Mouse (Mus musculus): Measurements from ENCODE around the gene Iscu. TPM values are rescaled to one million over a fixed set of nuclear protein-coding genes. Genes with fewer than 3 reads are reported as not detected.

The Iscu gene
- 112 and 124 TPM in 2 replicates for polyA plus RNA-seq (2015; fragmentation: Nextera tagmentation; extraction: Ambion mirVana)

- Histone ChIP-seq H3K36me3 (peaks cover 43% of the 10 kb centered on the region), H3K4me2 (peak within 1 kb of the TSS; percentile 96), H3K4me1 (replicated peaks) (peaks cover 28% of the 10 kb centered on the region), H3K4me3 (peak within 1 kb of the TSS; percentile 100), H3K9me3 (replicated peaks) (no peaks in the 10 kb centered on the region), H3K9ac (peak within 1 kb of the TSS; percentile 98), H3K27ac (peak within 1 kb of the TSS; percentile 97), H3K27me3 (no peaks in the 10 kb centered on the region)
- peak; percentile 90 for ATAC-seq (replicated peaks; ENCODE audit: insufficient number of reproducible peaks, insufficient read depth, low FRiP score, low read depth)
- under 1% methylated on average over 49 of the region's 49 CpGs for WGBS
Measured at GRCm38 (mm10) chr5:113772450-113772895, at the start of gene Iscu, which contains the start of gene Sart3. TSS of gene Iscu (plus strand) at chr5:113772748. TSS of gene Sart3 (minus strand) at chr5:113772510.

- no peak overlapping the region for H3K9ac ChIP-seq
- ATAC-seq (replicated peaks; ENCODE audit: insufficient number of reproducible peaks, insufficient read depth, low FRiP score, low read depth) = no peak
- WGBS = 21% methylated on average over 8 of the region's 8 CpGs
Measured at GRCm38 (mm10) chr5:113723567-113724237, 48.8 kb upstream of the Iscu start.

DNA sequence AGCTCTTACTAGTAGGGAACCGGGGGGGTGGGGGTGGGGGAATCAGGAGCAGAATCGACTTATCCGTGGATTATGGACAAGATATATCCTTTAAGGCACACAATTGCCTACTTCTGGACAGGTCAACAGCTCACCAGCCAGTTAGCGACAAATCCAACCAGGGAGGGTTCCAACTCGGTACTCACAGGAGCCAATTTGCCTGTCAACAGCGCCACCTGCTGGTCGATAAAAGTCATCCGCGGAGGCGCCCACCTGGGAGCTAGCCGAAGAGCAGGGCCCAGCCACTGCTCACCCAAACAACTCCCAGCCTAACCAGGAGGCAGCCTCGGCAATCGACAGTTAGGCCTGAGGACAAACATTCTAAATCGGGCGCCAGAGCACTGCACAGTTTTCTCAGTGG is 48.1 kb upstream of the Iscu start, which contains the start of gene 1700069L16Rik:
Gene 1700069L16Rik, minus strand, starts transcription at position 327 of the 400 bp plus-strand sequence.
- H3K9me3 ChIP-seq (replicated peaks) = no peaks in the 10 kb centered on the region
- no peak within 1 kb of the TSS for H3K27ac ChIP-seq
- H3K4me3 ChIP-seq = no peak within 1 kb of the TSS
- H3K4me1 ChIP-seq (replicated peaks) = no peaks in the 10 kb centered on the region
- H3K36me3 ChIP-seq = no peaks in the 10 kb centered on the region
- no peak within 1 kb of the TSS for H3K9ac ChIP-seq
- H3K4me2 ChIP-seq = no peak within 1 kb of the TSS
- H3K27me3 ChIP-seq = peaks cover 28% of the 10 kb centered on the region
- 0 out of 2 replicates have a peak, but pooled peaks have one; percentile 18 for ATAC-seq (replicated peaks; ENCODE audit: insufficient number of reproducible peaks, insufficient read depth, low FRiP score, low read depth)
- WGBS = 2% methylated on average over 15 of the region's 15 CpGs

More at GRCm38 (mm10) chr5:113723567-113724237, 48.8 kb upstream of the Iscu start:
- no peaks in the 10 kb centered on the region for H3K4me1 ChIP-seq (replicated peaks)
- H3K36me3 ChIP-seq = no peaks in the 10 kb centered on the region
- peaks cover 30% of the 10 kb centered on the region for H3K27me3 ChIP-seq
- no peak overlapping the region for H3K4me3 ChIP-seq
- no peak overlapping the region for H3K27ac ChIP-seq
- no peak overlapping the region for H3K4me2 ChIP-seq
- H3K9me3 ChIP-seq (replicated peaks) = no peaks in the 10 kb centered on the region

DNA sequence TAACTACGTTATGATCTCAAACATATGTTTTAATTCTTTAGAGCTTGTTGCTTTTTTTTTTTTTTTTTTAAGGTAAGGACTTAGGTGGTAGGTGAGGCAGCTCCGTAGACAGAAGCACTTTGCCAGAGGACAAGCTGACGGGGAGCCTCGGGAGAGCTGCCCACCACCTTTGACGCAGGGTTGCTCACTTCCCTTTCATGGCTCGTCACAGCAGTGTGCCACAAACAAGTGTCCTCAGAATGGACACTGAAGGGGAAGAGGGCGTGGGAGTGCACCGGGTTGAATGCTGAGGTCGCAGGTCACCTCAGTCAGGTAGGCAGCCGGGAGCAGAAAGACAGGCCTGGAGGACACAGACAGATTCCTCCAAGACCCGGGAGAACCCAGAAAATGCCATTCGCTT is 47.1 kb upstream of the Iscu start:
- ATAC-seq (replicated peaks; ENCODE audit: insufficient number of reproducible peaks, insufficient read depth, low FRiP score, low read depth) = no peak
- 75% methylated on average over 12 of the region's 12 CpGs for WGBS

GRCm38 (mm10) chr5:113726618-113727017 is 45.9 kb upstream of the Iscu start:
- no peaks in the 10 kb centered on the region for H3K36me3 ChIP-seq
- H3K4me3 ChIP-seq = no peak overlapping the region
- no peaks in the 10 kb centered on the region for H3K9me3 ChIP-seq (replicated peaks)
- no peaks in the 10 kb centered on the region for H3K4me1 ChIP-seq (replicated peaks)
- 58% methylated on average over 6 of the region's 6 CpGs for WGBS
- no peak overlapping the region for H3K4me2 ChIP-seq
- no peak for ATAC-seq (replicated peaks; ENCODE audit: insufficient number of reproducible peaks, insufficient read depth, low FRiP score, low read depth)
- no peak overlapping the region for H3K27ac ChIP-seq
- H3K9ac ChIP-seq = no peak overlapping the region
- H3K27me3 ChIP-seq = peaks cover 28% of the 10 kb centered on the region

More for the DNA sequence above, 47.1 kb upstream of the Iscu start:
- Histone ChIP-seq H3K27ac (no peak overlapping the region), H3K9ac (no peak overlapping the region), H3K4me2 (no peak overlapping the region), H3K4me1 (replicated peaks) (no peaks in the 10 kb centered on the region), H3K9me3 (replicated peaks) (no peaks in the 10 kb centered on the region), H3K4me3 (no peak overlapping the region), H3K27me3 (peaks cover 28% of the 10 kb centered on the region), H3K36me3 (no peaks in the 10 kb centered on the region)

GRCm38 (mm10) chr5:113727238-113727637 is 45.3 kb upstream of the Iscu start:
- H3K27ac ChIP-seq = no peak overlapping the region
- no peak overlapping the region for H3K4me2 ChIP-seq
- H3K9me3 ChIP-seq (replicated peaks) = no peaks in the 10 kb centered on the region
- no peak overlapping the region for H3K4me3 ChIP-seq
- H3K36me3 ChIP-seq = no peaks in the 10 kb centered on the region
- ATAC-seq (replicated peaks; ENCODE audit: insufficient number of reproducible peaks, insufficient read depth, low FRiP score, low read depth) = no peak
- H3K27me3 ChIP-seq = peaks cover 28% of the 10 kb centered on the region
- H3K4me1 ChIP-seq (replicated peaks) = no peaks in the 10 kb centered on the region
- no peak overlapping the region for H3K9ac ChIP-seq
- 45% methylated on average over 12 of the region's 12 CpGs for WGBS

DNA sequence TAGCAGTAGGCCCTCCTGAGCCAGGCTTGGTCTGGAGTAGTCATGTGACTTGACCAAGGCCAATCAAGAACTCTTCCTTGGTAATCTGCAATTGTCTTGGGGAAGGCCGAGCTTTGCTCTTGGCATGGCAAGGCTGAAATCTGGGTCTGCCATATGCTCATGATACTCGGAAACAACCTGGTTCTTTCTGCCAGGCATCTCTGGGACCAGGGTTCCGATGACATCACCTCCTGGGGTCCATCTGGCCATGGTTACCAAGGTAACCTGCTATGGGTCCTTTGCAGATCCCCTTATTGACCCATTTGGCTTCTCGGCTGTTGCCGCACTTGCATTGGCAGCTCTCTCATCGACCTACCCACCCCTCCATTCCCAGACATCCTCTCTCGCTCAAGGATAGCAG is 44.5 kb upstream of the Iscu start:
- Histone ChIP-seq H3K4me1 (replicated peaks) (no peaks in the 10 kb centered on the region), H3K4me3 (no peak overlapping the region), H3K9ac (no peak overlapping the region), H3K9me3 (replicated peaks) (no peaks in the 10 kb centered on the region), H3K27me3 (peaks cover 25% of the 10 kb centered on the region), H3K36me3 (no peaks in the 10 kb centered on the region), H3K27ac (no peak overlapping the region), H3K4me2 (no peak overlapping the region)
- no peak for ATAC-seq (replicated peaks; ENCODE audit: insufficient number of reproducible peaks, insufficient read depth, low FRiP score, low read depth)
- 76% methylated on average over 7 of the region's 7 CpGs for WGBS

DNA sequence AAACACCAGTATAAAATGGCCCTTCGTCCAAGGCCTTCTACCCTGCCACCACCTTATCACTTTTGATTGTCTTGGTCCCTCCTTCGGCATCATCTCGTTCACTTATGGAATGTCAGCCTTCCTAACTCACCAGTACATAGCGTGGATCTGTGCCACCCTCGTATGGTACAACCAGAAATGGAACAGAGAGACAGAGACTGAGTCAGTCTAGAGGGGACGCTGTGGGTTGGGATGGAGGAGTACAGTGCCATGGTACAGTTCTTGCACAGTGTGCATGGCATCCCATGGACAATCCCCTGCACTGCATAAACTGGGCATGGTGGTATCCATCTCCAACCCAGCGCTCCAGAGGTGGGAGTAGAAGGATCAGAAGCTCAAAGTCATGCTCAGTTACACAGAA is 43.9 kb upstream of the Iscu start:
- no peaks in the 10 kb centered on the region for H3K9me3 ChIP-seq (replicated peaks)
- H3K9ac ChIP-seq = no peak overlapping the region
- no peak overlapping the region for H3K4me2 ChIP-seq
- H3K36me3 ChIP-seq = no peaks in the 10 kb centered on the region
- H3K4me3 ChIP-seq = no peak overlapping the region
- no peak overlapping the region for H3K27ac ChIP-seq
- 76% methylated on average over 7 of the region's 7 CpGs for WGBS
- H3K27me3 ChIP-seq = peaks cover 19% of the 10 kb centered on the region
- no peaks in the 10 kb centered on the region for H3K4me1 ChIP-seq (replicated peaks)
- ATAC-seq (replicated peaks; ENCODE audit: insufficient number of reproducible peaks, insufficient read depth, low FRiP score, low read depth) = no peak

- no peak for ATAC-seq (replicated peaks; ENCODE audit: insufficient number of reproducible peaks, insufficient read depth, low FRiP score, low read depth)
- peaks cover 2% of the 10 kb centered on the region; the same call in 1 of the 2 replicates for H3K4me1 ChIP-seq (replicated peaks)
- H3K4me2 ChIP-seq = no peak overlapping the region
- no peak overlapping the region for H3K27ac ChIP-seq
- H3K36me3 ChIP-seq = no peaks in the 10 kb centered on the region
- WGBS = 71% methylated on average over 7 of the region's 7 CpGs
- H3K9ac ChIP-seq = no peak overlapping the region
- peaks cover 12% of the 10 kb centered on the region for H3K27me3 ChIP-seq
- H3K4me3 ChIP-seq = no peak overlapping the region
- H3K9me3 ChIP-seq (replicated peaks) = no peaks in the 10 kb centered on the region
Measured at GRCm38 (mm10) chr5:113730641-113731121, 41.9 kb upstream of the Iscu start.

DNA sequence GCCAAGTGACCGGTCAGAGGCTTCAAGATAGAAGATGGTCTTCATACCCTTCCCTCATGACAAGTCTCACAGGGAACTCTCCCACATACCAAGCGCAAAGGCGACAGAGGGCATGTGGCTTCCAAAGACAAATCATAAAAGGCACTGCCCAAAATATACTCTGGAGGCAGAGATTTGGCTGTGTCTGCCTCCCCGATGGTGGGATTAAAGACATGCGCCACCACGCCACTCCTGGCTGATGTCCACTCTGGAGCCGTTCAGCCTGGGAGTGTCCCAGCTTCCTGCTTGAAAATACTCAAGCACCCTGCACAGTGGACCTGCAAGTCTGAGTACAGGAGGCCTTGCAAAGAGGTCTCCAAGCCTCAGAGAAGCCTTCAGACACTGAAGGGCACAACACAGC is 41.4 kb upstream of the Iscu start:
- Histone ChIP-seq H3K36me3 (no peaks in the 10 kb centered on the region), H3K4me1 (replicated peaks) (peaks cover 4% of the 10 kb centered on the region), H3K27me3 (peaks cover 12% of the 10 kb centered on the region), H3K9me3 (replicated peaks) (no peaks in the 10 kb centered on the region), H3K27ac (no peak overlapping the region), H3K9ac (no peak overlapping the region), H3K4me2 (no peak overlapping the region), H3K4me3 (no peak overlapping the region)
- ATAC-seq (replicated peaks; ENCODE audit: insufficient number of reproducible peaks, insufficient read depth, low FRiP score, low read depth) = no peak
- 80% methylated on average over 7 of the region's 7 CpGs for WGBS

- H3K4me2 ChIP-seq = no peak overlapping the region
- 21% methylated on average over 6 of the region's 6 CpGs for WGBS
- no peak overlapping the region for H3K4me3 ChIP-seq
- H3K36me3 ChIP-seq = no peaks in the 10 kb centered on the region
- H3K27ac ChIP-seq = no peak overlapping the region
- H3K9ac ChIP-seq = no peak overlapping the region
- no peaks in the 10 kb centered on the region for H3K9me3 ChIP-seq (replicated peaks)
- H3K4me1 ChIP-seq (replicated peaks) = peaks cover 13% of the 10 kb centered on the region
- peaks cover 3% of the 10 kb centered on the region for H3K27me3 ChIP-seq
- no peak for ATAC-seq (replicated peaks; ENCODE audit: insufficient number of reproducible peaks, insufficient read depth, low FRiP score, low read depth)
Measured at GRCm38 (mm10) chr5:113732182-113732581, 40.4 kb upstream of the Iscu start.

DNA sequence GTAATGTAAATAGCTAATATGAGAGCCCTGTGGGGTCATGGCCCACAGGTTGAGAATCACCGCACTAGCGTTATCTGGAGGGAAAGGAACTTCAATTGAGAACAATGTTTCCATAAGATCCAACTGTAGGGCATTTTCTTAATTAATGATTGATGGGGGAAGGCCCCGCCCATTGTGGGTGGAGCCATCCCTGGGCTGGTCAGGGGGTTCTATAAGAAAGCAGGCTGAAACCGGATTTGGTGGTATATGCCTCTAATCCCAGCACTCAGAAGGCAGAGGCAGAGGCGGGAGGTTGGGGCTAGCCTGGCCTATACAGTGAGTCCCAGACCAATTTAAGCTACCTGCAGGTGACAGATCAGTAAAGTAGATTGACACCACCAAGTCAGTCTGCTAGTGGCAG is 38.2 kb upstream of the Iscu start:
- 71% methylated on average over 5 of the region's 5 CpGs for WGBS
- Histone ChIP-seq H3K27me3 (no peaks in the 10 kb centered on the region), H3K27ac (no peak overlapping the region), H3K9ac (no peak overlapping the region), H3K4me1 (replicated peaks) (peaks cover 16% of the 10 kb centered on the region), H3K9me3 (replicated peaks) (no peaks in the 10 kb centered on the region), H3K4me2 (no peak overlapping the region), H3K4me3 (no peak overlapping the region), H3K36me3 (peaks cover 18% of the 10 kb centered on the region)
- ATAC-seq (replicated peaks; ENCODE audit: insufficient number of reproducible peaks, insufficient read depth, low FRiP score, low read depth) = no peak
